Mouse (Mus musculus) ovary, postnatal 14 days (tissue): ENCODE measurements at regions not wholly inside any gene's neighbourhood (a gene's known extent, or its start where the extent isn't known, plus 50 kb on each side); places are given as distances from the start of the nearest gene placed in this dataset.

Source experiments
- DNase-seq: peaks from one replicate; pipeline ENCODE4 v3.0.0; 2022; ENCODE audit warnings: low spot score

DNA sequence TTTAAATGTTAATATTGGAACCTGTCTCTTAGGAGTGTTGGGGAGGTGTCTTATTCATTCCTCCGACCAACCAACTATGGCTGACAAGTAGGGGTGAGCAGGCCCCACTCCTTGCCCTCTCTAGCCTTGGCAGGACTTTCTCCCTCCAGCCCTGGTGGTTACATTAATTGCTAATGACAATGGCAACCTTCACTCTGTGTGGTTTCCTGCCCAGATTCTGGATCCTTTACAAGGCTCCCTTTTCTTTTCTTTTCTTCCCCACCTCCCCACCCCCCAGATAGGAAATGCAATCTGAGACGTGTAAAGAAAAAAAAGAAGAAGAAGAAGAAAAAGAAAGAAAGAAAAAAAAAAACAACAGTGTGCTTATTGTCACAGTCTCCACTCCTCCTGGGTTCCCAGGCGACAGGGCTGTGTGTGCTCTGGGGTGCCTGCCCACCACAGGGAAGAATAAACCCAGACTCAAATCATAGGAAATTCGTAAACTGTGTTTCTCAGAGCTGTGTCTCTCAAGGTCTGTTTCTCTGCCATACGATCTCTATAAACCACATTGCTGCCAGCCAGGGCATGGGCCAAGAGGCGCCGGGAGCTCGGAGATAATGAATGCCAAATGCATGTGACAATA is 637.6 kb downstream of the Insc start:
- DNase-seq, result no peak

DNA sequence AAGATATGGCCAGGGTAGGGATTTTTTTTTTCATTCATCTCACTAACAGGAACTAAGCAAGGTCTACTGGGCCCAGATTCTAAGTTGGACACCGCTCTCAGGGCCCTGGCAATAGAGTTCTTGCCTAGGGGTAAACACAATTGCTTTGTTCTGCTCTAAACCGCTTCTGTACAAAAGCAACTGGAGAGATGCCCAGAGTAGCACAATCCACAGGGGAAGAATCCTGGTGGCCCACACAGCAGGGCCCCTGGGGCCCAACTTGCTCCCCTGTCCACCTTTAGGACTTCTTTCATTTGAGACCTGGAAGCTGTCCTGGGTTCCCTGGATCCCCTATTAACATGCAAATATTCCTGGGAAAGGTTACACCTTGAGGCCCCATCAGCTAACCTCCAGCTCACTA is 639.4 kb downstream of the Insc start:
- no peak for DNase-seq

DNA sequence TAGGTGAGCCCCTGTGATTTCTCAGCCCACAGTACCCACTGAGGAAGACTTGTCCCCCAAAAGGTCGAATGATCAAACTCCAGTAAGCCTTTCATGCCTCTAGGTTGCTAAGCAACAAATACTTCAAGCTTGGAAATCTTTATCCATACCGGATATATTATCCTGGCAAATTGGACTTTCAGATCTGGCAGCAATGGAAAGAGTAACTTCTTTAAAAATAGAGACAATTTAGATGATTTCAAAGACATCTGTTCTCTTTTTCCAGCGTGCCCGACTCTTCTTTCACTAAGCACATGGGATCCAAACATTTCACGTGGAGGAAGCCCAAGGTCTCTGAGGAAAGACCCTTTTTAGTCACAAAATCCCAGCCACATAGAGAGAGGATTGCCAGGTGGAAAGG is 645.4 kb downstream of the Insc start:
- no peak for DNase-seq

DNA sequence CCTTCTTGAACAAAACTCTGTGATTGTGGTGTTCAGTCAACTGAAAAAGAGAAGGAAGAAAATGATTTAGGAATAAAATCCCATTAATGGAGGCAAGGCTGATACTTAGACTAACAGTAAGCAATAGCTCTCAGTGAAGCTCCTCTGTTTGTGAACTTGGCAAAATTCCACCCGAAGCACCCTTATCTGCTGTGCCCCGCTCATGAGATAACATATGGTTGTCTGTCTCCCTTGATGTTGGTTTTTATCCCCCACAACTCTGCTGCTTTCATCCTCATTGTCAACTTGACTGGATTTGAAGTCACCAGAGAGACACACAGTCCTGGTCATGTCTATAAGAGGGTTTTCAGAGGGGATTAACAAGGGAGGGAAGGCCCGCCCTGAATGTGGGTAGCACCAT is 646.1 kb downstream of the Sox6 start:
- DNase-seq, result no peak

DNA sequence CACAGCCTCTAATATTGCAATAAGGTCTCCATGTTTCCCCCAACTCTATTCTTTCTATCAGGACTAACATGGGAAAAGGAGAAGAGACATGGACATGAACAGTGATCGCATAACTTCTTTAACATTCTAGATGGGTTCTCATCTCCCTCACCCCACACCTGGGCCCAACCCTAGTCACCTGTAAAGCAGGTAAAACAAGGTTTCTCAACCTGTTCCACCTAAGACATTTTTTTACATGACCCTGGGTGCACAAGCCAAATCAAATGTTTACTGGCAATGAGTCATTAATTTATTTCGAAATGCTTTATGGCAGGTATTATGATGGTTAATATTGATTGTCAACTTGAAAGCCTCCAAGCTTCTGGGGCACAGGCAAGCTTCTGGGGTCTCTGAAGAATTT is 640.4 kb downstream of the Sox6 start:
- no peak for DNase-seq

DNA sequence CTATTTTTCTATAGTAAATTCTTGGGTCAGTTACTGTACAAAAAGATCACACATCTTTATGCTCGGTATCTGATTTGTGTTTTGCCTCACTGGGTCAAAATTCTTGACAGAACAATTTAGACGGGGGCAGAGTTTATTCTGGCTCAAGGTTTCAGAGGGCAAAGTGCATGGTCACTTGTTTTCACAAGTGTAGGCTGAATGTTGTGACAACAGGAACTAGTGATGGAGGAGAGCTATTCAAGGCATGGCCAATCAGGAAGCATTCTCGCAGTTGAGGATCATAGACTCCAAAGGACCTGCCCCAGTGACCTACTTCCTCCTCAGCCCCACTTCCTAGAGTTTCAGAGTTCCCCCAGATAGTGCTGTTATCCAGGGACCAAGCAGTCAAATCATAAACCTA is 639.1 kb downstream of the Sox6 start:
- no peak for DNase-seq

DNA sequence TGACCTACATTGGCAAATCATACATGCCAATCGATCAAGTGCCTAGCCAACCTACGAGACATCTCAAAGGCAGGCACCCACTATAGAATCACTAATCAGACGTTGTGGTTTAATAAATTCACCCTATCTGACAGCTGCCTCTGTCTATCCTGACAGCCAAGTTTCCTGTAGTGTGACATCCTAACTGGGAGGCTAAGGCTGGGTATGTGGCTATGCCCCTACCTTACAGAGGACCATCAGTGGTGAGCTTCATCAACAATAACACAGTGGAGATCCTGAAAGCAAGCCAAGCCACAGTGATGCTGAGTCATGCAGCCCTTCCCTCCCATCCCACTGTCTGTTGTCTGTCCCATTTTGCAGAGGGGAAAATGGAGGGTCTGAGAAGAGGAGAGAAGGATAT is 630.7 kb downstream of the Sox6 start:
- no peak for DNase-seq

DNA sequence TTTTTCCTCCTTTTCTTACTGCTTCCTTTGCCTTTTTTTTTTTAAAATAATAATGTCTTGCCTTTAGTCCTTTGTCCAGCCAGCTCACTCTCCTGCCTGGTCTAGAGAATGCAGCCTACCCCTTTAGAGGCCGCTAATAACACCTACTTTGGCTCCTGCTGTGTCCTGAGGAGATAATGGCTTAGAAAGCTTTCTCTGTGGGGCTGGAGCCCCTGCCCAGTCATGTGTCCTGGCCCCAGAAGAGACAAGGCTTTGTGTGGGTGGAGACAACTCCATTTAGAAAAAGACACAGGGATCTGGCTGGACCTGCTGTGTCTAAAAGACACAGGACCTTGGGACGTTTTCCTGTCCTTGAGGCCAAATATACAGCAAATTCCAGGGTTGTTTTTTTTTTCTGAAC is 629.7 kb downstream of the Sox6 start:
- no peak for DNase-seq

DNA sequence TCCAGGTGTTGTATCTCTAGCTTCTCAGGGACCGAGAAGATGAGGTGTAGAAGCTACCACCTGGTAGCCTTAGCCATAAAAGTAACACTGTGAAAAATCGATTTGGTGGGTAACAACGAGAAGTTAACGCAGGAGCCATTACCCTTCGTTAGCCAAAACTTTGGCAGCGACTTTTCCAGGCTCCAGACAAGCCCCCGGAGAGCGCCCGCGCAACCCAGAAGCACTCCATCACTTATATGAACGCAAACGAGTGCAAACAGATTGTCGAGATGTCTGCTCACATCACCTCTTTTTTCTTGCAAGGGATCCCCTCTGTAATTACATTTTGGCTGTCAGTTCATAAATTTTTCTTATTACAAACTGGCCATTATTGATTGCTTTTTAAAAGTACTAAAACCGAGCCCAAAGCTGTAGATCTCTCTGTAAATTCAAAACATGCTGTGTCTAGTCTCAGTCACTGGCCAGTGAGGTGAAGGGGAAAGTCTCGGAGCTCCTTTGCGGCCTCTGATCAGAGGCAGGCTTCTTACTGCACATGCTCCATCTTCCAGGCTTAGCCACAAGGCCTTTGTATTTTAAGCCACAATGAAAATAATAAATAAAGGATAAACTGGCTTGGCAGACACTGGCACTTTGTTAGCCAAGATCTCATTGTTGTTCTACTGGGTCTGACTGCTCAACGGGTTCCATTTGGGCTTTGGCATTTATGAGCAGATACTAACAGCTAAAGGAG is 627.9 kb downstream of the Sox6 start:
- peak; percentile 10 for DNase-seq

DNA sequence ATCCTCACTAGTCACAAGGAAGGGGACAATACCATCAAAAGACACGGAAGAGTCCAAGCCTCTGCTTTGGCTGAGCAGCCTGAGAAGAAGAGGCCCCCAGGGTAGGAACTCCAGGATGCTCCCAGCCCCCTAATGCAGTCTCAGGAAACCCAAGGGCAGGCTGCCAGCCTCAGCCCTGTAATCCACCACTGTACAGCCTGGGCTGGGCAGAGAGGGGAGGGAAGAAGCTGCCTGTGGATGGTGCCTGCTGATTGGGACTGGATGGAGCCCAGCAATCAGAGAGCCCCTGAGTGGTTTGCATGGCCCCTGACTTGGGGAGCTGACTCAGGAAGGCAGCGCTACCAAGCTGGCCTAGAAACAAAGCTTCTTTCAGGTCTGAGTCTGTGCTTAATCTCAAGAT is 627.1 kb downstream of the Sox6 start:
- no peak for DNase-seq

DNA sequence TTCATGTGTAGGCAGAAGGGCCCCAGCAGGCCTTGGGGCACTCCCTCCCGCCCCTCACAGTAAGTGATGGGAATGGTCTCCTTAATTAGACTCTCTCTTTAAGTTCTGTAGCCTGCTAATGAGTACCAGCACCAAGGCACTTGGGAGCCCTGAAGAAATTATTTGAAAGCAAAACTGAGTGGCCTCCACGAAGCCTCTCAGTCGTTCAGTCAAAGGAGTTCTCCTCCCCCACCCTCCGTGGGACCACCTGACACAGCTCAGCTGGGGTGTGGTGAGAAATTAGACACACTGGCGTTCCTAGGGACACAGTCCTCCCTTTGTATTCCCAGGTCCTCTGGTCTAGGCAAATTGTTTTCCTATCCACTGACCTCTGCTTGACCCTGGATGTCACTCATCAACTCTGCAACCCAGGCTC is 623.4 kb downstream of the Sox6 start:
- no peak for DNase-seq
